Mouse (Mus musculus) liver, postnatal 0 days (tissue): ENCODE data around the gene Fbxl18.

Experiments used
- CTCF ChIP-seq: sonication (generic); IDR thresholded peaks from 2 replicates; pipeline ENCODE4 v1.5.1; 2016; ENCODE audit warnings: antibody characterized with exemption, low read depth
- EP300 ChIP-seq: IDR thresholded peaks from 2 replicates; pipeline ENCODE4 v1.6.1; 2016; ENCODE audit warnings: antibody characterized with exemption, low read depth, mild to moderate bottlenecking

- no peak for TF ChIP-seq CTCF
- no peak for TF ChIP-seq EP300
These were observed 71.1 kb downstream of the Fbxl18 start for GRCm38 (mm10) chr5:142824091-142824490.
